Mouse (Mus musculus): ENCODE results near the gene Baz1b. TPM values are rescaled to one million over a fixed set of nuclear protein-coding genes. Genes with fewer than 3 reads are reported as not detected.

Gene Baz1b
- polyA plus RNA-seq (2012; fragmentation: generic; extraction: Trizol), result 22.1 TPM

GRCm38 (mm10) chr5:135186621-135187348 is at the start of gene Baz1b:
Gene Baz1b (plus strand): TSS chr5:135187264.
- Histone ChIP-seq H3K4me2 (ENCODE audit: low read depth) (peak within 1 kb of the TSS; percentile 84), H3ac (ENCODE audit: control insufficient read depth, insufficient read length) (peak within 1 kb of the TSS; percentile 93), H3K4me3 (peak within 1 kb of the TSS; percentile 67), H3K27me3 (ENCODE audit: control insufficient read depth, insufficient read depth, insufficient read length) (no peaks in the 10 kb centered on the region), H3K79me2 (ENCODE audit: control insufficient read depth, insufficient read depth) (peaks cover 41% of the 10 kb centered on the region), H3K36me3 (ENCODE audit: control insufficient read depth, insufficient read depth) (peaks cover 5% of the 10 kb centered on the region)
- no peak for TF ChIP-seq SRF (IDR thresholded peaks at IDR 0.05; ENCODE audit: control insufficient read depth, insufficient read length, low read depth)
- peak; percentile 79 for TF ChIP-seq POLR2A (IDR thresholded peaks at IDR 0.05; ENCODE audit: insufficient read length, low read depth)
- no peak for TF ChIP-seq MAX (IDR thresholded peaks at IDR 0.05; ENCODE audit: low read depth)
- TF ChIP-seq TCF12 (IDR thresholded peaks at IDR 0.05; ENCODE audit: insufficient read depth, poor library complexity, severe bottlenecking), result no peak
- peak; percentile 11 for TF ChIP-seq REST (IDR thresholded peaks at IDR 0.05; ENCODE audit: insufficient read depth, insufficient read length)
- peak; percentile 45 for TF ChIP-seq E2F4 (IDR thresholded peaks at IDR 0.05; ENCODE audit: insufficient read depth)
- peak in 1 of 3 experiments; percentile 47 for TF ChIP-seq MYOG (IDR thresholded peaks at IDR 0.05; ENCODE audit: control insufficient read depth in 1 of 3, insufficient read depth in 1 of 3, insufficient read length in 2 of 3, low read depth in 2 of 3)
- peak in 1 of 3 experiments; percentile 61 for TF ChIP-seq MYOD1 (IDR thresholded peaks at IDR 0.05; ENCODE audit: control insufficient read depth in 1 of 3, insufficient read length in 2 of 3, low read depth in 2 of 3)
- TF ChIP-seq POLR2AphosphoS2 (IDR thresholded peaks at IDR 0.05; ENCODE audit: insufficient read length, low read depth), result peak; percentile 75
- TF ChIP-seq TCF3 (IDR thresholded peaks at IDR 0.05; ENCODE audit: insufficient read length, low read depth), result no peak
- peak; percentile 51; the same call in 1 of the 2 replicates for TF ChIP-seq CEBPB (IDR thresholded peaks at IDR 0.05; ENCODE audit: insufficient read depth, poor library complexity, severe bottlenecking)
- no peak for TF ChIP-seq USF1 (IDR thresholded peaks at IDR 0.05; ENCODE audit: low read depth)

GRCm38 (mm10) chr5:135139881-135140280 is 47.2 kb upstream of the Baz1b start:
- H3K4me2 ChIP-seq (ENCODE audit: low read depth), result no peak overlapping the region
- no peak for TF ChIP-seq USF1 (IDR thresholded peaks at IDR 0.05; ENCODE audit: low read depth)
- H3K79me2 ChIP-seq (ENCODE audit: control insufficient read depth, insufficient read depth), result no peaks in the 10 kb centered on the region
- H3K27me3 ChIP-seq (ENCODE audit: control insufficient read depth, insufficient read depth, insufficient read length), result peaks cover 36% of the 10 kb centered on the region
- H3ac ChIP-seq (ENCODE audit: control insufficient read depth, insufficient read length), result no peak overlapping the region
- H3K4me3 ChIP-seq, result no peak overlapping the region
- H3K36me3 ChIP-seq (ENCODE audit: control insufficient read depth, insufficient read depth), result no peaks in the 10 kb centered on the region

- Histone ChIP-seq H3K27me3 (ENCODE audit: control insufficient read depth, insufficient read depth, insufficient read length) (peaks cover 36% of the 10 kb centered on the region), H3K4me2 (ENCODE audit: low read depth) (no peak overlapping the region), H3K36me3 (ENCODE audit: control insufficient read depth, insufficient read depth) (no peaks in the 10 kb centered on the region), H3K4me3 (no peak overlapping the region), H3ac (ENCODE audit: control insufficient read depth, insufficient read length) (no peak overlapping the region), H3K79me2 (ENCODE audit: control insufficient read depth, insufficient read depth) (no peaks in the 10 kb centered on the region)
- TF ChIP-seq MAX (IDR thresholded peaks at IDR 0.05; ENCODE audit: low read depth) (no peak), E2F4 (IDR thresholded peaks at IDR 0.05; ENCODE audit: insufficient read depth) (no peak), POLR2AphosphoS2 (IDR thresholded peaks at IDR 0.05; ENCODE audit: insufficient read length, low read depth) (no peak), USF1 (IDR thresholded peaks at IDR 0.05; ENCODE audit: low read depth) (no peak), MYOD1 (IDR thresholded peaks at IDR 0.05; ENCODE audit: control insufficient read depth in 1 of 3, insufficient read length in 2 of 3, low read depth in 2 of 3) (no peak), POLR2A (IDR thresholded peaks at IDR 0.05; ENCODE audit: insufficient read length, low read depth) (no peak), TCF3 (IDR thresholded peaks at IDR 0.05; ENCODE audit: insufficient read length, low read depth) (no peak), MYOG (IDR thresholded peaks at IDR 0.05; ENCODE audit: control insufficient read depth in 1 of 3, insufficient read depth in 1 of 3, insufficient read length in 2 of 3, low read depth in 2 of 3) (no peak), CEBPB (IDR thresholded peaks at IDR 0.05; ENCODE audit: insufficient read depth, poor library complexity, severe bottlenecking) (no peak), REST (IDR thresholded peaks at IDR 0.05; ENCODE audit: insufficient read depth, insufficient read length) (no peak), TCF12 (IDR thresholded peaks at IDR 0.05; ENCODE audit: insufficient read depth, poor library complexity, severe bottlenecking) (no peak), SRF (IDR thresholded peaks at IDR 0.05; ENCODE audit: control insufficient read depth, insufficient read length, low read depth) (no peak)
Observed at GRCm38 (mm10) chr5:135144469-135144868, 42.6 kb upstream of the Baz1b start.

- Histone ChIP-seq H3K4me2 (ENCODE audit: low read depth) (no peak overlapping the region), H3K27me3 (ENCODE audit: control insufficient read depth, insufficient read depth, insufficient read length) (peaks cover 34% of the 10 kb centered on the region), H3ac (ENCODE audit: control insufficient read depth, insufficient read length) (no peak overlapping the region), H3K4me3 (no peak overlapping the region), H3K36me3 (ENCODE audit: control insufficient read depth, insufficient read depth) (no peaks in the 10 kb centered on the region), H3K79me2 (ENCODE audit: control insufficient read depth, insufficient read depth) (peaks cover 7% of the 10 kb centered on the region)
- TF ChIP-seq CEBPB (IDR thresholded peaks at IDR 0.05; ENCODE audit: insufficient read depth, poor library complexity, severe bottlenecking) (no peak), MYOD1 (IDR thresholded peaks at IDR 0.05; ENCODE audit: control insufficient read depth in 1 of 3, insufficient read length in 2 of 3, low read depth in 2 of 3) (no peak), TCF3 (IDR thresholded peaks at IDR 0.05; ENCODE audit: insufficient read length, low read depth) (no peak)
Observed at GRCm38 (mm10) chr5:135145532-135145931, 41.5 kb upstream of the Baz1b start.

GRCm38 (mm10) chr5:135145955-135146354 is 41.1 kb upstream of the Baz1b start:
- Histone ChIP-seq H3K36me3 (ENCODE audit: control insufficient read depth, insufficient read depth) (no peaks in the 10 kb centered on the region), H3K27me3 (ENCODE audit: control insufficient read depth, insufficient read depth, insufficient read length) (peaks cover 31% of the 10 kb centered on the region), H3ac (ENCODE audit: control insufficient read depth, insufficient read length) (no peak overlapping the region), H3K4me3 (no peak overlapping the region), H3K79me2 (ENCODE audit: control insufficient read depth, insufficient read depth) (peaks cover 11% of the 10 kb centered on the region), H3K4me2 (ENCODE audit: low read depth) (no peak overlapping the region)
- no peak for TF ChIP-seq E2F4 (IDR thresholded peaks at IDR 0.05; ENCODE audit: insufficient read depth)
- TF ChIP-seq POLR2A (IDR thresholded peaks at IDR 0.05; ENCODE audit: insufficient read length, low read depth), result no peak
- no peak for TF ChIP-seq SRF (IDR thresholded peaks at IDR 0.05; ENCODE audit: control insufficient read depth, insufficient read length, low read depth)

All from myocyte (in vitro differentiated cells).